Mouse (Mus musculus) MEL (cell line): Measurements from ENCODE around the gene Tmem132c. TPM values are rescaled to one million over a fixed set of nuclear protein-coding genes. Genes with fewer than 3 reads are reported as not detected.

Source experiments
- DNase-seq: peaks from one replicate; pipeline ENCODE4 v3.0.0; 2011; ENCODE audit warnings: low read depth, low spot score
- H3K27ac ChIP-seq: 2 replicates; pipeline ENCODE4 v1.5.1; 2012; ENCODE audit warnings: low read depth, mild to moderate bottlenecking, control low read depth, low read length, moderate library complexity; ENCODE audit not compliant: control insufficient read depth
- H3K27me3 ChIP-seq, 2 experiments: fragments of 150-350 bp in 1 of 2; sonication (generic) in 1 of 2; 2 replicates each; pipeline ENCODE4 v1.6.1; 2012; ENCODE audit warnings: low read length in 2 of 2, mild to moderate bottlenecking in 2 of 2, improper control_type of control experiment in 1 of 2, moderate library complexity in 1 of 2; ENCODE audit not compliant: insufficient read depth in 2 of 2, control insufficient read depth in 1 of 2
- H3K36me3 ChIP-seq, 2 experiments: 2 replicates each; pipeline ENCODE4 v1.6.1; 2012 to 2014; ENCODE audit warnings: low read length in 2 of 2, improper control_type of control experiment in 1 of 2, inconsistent platforms in 1 of 2, mild to moderate bottlenecking in 1 of 2; ENCODE audit not compliant: insufficient read depth in 2 of 2, control insufficient read depth in 1 of 2
- H3K4me1 ChIP-seq, 2 experiments: fragments of 150-350 bp in 1 of 2; sonication (generic) in 1 of 2; 2 replicates each; pipeline ENCODE4 v1.6.1; 2012; ENCODE audit warnings: low read length in 2 of 2, improper control_type of control experiment in 1 of 2, mild to moderate bottlenecking in 1 of 2; ENCODE audit not compliant: insufficient read depth in 2 of 2, control insufficient read depth in 1 of 2
- H3K4me3 ChIP-seq, 2 experiments: fragments of 150-350 bp in 1 of 2; sonication (generic) in 1 of 2; 2 replicates each; pipeline ENCODE4 v1.5.1; 2012; ENCODE audit warnings: low read depth in 2 of 2, low read length in 2 of 2, mild to moderate bottlenecking in 2 of 2, moderate library complexity in 2 of 2, control low read depth in 1 of 2, improper control_type of control experiment in 1 of 2; ENCODE audit not compliant: control insufficient read depth in 1 of 2, insufficient read depth in 1 of 2
- H3K79me2 ChIP-seq: 2 replicates; pipeline ENCODE4 v1.6.1; 2012; ENCODE audit warnings: mild to moderate bottlenecking, low read length, moderate library complexity; ENCODE audit not compliant: control insufficient read depth, poor library complexity, insufficient read depth
- H3K9ac ChIP-seq: 2 replicates; pipeline ENCODE4 v1.6.1; 2012; ENCODE audit warnings: low read depth, mild to moderate bottlenecking, control low read depth, low read length, moderate library complexity; ENCODE audit not compliant: control insufficient read depth, poor library complexity, severe bottlenecking
- H3K9me3 ChIP-seq: fragments of 150-350 bp; sonication (generic); replicated peaks from 2 replicates; pipeline ENCODE4 v1.6.1; 2012; ENCODE audit warnings: mild to moderate bottlenecking, low read length, improper control_type of control experiment, moderate library complexity; ENCODE audit not compliant: insufficient read depth
- ELF1 ChIP-seq: IDR thresholded peaks from 2 replicates; pipeline ENCODE4 v1.6.1; 2014; ENCODE audit warnings: low read depth, mild to moderate bottlenecking, inconsistent platforms, low read length, improper control_type of control experiment, moderate library complexity
- ETS1 ChIP-seq: IDR thresholded peaks from 2 replicates; pipeline ENCODE4 v1.6.1; 2012; ENCODE audit warnings: low read depth, mild to moderate bottlenecking, inconsistent platforms, low read length, improper control_type of control experiment, moderate library complexity
- GABPA ChIP-seq: IDR thresholded peaks from 2 replicates; pipeline ENCODE4 v1.6.1; 2012; ENCODE audit warnings: low read depth, mild to moderate bottlenecking, inconsistent platforms, low read length, improper control_type of control experiment, moderate library complexity
- GATA1 ChIP-seq: IDR thresholded peaks from 2 replicates; pipeline ENCODE4 v1.6.1; 2011; ENCODE audit warnings: low read depth, low read length, improper control_type of control experiment
- HCFC1 ChIP-seq: IDR thresholded peaks from 2 replicates; pipeline ENCODE4 v1.6.1; 2012; ENCODE audit warnings: low read depth, mild to moderate bottlenecking, inconsistent platforms, low read length, improper control_type of control experiment, moderate library complexity
- JUND ChIP-seq: IDR thresholded peaks from 2 replicates; pipeline ENCODE4 v1.6.1; 2011; ENCODE audit warnings: low read depth, mild to moderate bottlenecking, improper control_type of control experiment, low read length
- KAT2A ChIP-seq: conservative IDR thresholded peaks from 2 replicates; pipeline ENCODE4 v1.6.1; 2012; ENCODE audit warnings: low read depth, low read length, improper control_type of control experiment, inconsistent platforms
- MAFK ChIP-seq: IDR thresholded peaks from 2 replicates; pipeline ENCODE4 v1.6.1; 2011; ENCODE audit warnings: low read depth, mild to moderate bottlenecking, low read length, improper control_type of control experiment, borderline replicate concordance
- MAZ ChIP-seq: IDR thresholded peaks from 2 replicates; pipeline ENCODE4 v1.6.1; 2012; ENCODE audit warnings: low read depth, mild to moderate bottlenecking, inconsistent platforms, low read length, improper control_type of control experiment
- MYC ChIP-seq: IDR thresholded peaks from 2 replicates; pipeline ENCODE4 v1.6.1; 2011; ENCODE audit warnings: low read depth, mild to moderate bottlenecking, low read length, improper control_type of control experiment, moderate library complexity
- POLR2A ChIP-seq, 2 experiments: IDR thresholded peaks; 2 replicates each; pipeline ENCODE4 v1.6.1; 2011 to 2012; ENCODE audit warnings: low read length in 2 of 2, mild to moderate bottlenecking in 2 of 2, control low read depth in 1 of 2, improper control_type of control experiment in 1 of 2, low read depth in 1 of 2, moderate library complexity in 1 of 2; ENCODE audit not compliant: control insufficient read depth in 1 of 2, insufficient read depth in 1 of 2, poor library complexity in 1 of 2
- POLR2AphosphoS2 ChIP-seq: IDR thresholded peaks from 2 replicates; pipeline ENCODE4 v1.6.1; 2011; ENCODE audit warnings: low read length, improper control_type of control experiment
- POLR2AphosphoS5 ChIP-seq: IDR thresholded peaks from 2 replicates; pipeline ENCODE4 v1.6.1; 2012; ENCODE audit warnings: low read depth, borderline replicate concordance, mild to moderate bottlenecking, inconsistent platforms, low read length, moderate library complexity, mixed read lengths
- RCOR1 ChIP-seq: IDR thresholded peaks from 2 replicates; pipeline ENCODE4 v1.6.1; 2012; ENCODE audit warnings: low read depth, mild to moderate bottlenecking, inconsistent platforms, low read length, improper control_type of control experiment
- SIN3A ChIP-seq: IDR thresholded peaks from 2 replicates; pipeline ENCODE4 v1.6.1; 2012; ENCODE audit warnings: low read length, improper control_type of control experiment, inconsistent platforms
- TAL1 ChIP-seq: IDR thresholded peaks from 2 replicates; pipeline ENCODE4 v1.6.1; 2012; ENCODE audit warnings: mild to moderate bottlenecking, inconsistent platforms, low read length, moderate library complexity, mixed read lengths
- TBP ChIP-seq: IDR thresholded peaks from 2 replicates; pipeline ENCODE4 v1.8.0; 2011; ENCODE audit warnings: low read depth, low read length, improper control_type of control experiment
- UBTF ChIP-seq: IDR thresholded peaks from 2 replicates; pipeline ENCODE4 v1.6.1; 2012; ENCODE audit warnings: low read depth, mild to moderate bottlenecking, inconsistent platforms, low read length, improper control_type of control experiment, moderate library complexity, borderline replicate concordance; ENCODE audit not compliant: insufficient read depth
- USF2 ChIP-seq, 2 experiments: IDR thresholded peaks; 2 replicates each; pipeline ENCODE4 v1.6.1; 2011 to 2012; ENCODE audit warnings: improper control_type of control experiment in 2 of 2, low read length in 2 of 2, borderline replicate concordance in 1 of 2, inconsistent platforms in 1 of 2, low read depth in 1 of 2, mild to moderate bottlenecking in 1 of 2; ENCODE audit not compliant: insufficient read depth in 1 of 2
- ZC3H11A ChIP-seq: IDR thresholded peaks from 2 replicates; pipeline ENCODE4 v1.6.1; 2012; ENCODE audit warnings: low read depth, mild to moderate bottlenecking, inconsistent platforms, low read length, improper control_type of control experiment
- ZMIZ1 ChIP-seq: IDR thresholded peaks from 2 replicates; pipeline ENCODE4 v1.6.1; 2012; ENCODE audit warnings: low read depth, mild to moderate bottlenecking, inconsistent platforms, low read length, improper control_type of control experiment, moderate library complexity
- ZNF384 ChIP-seq: IDR thresholded peaks from 2 replicates; pipeline ENCODE4 v1.6.1; 2012; ENCODE audit warnings: low read depth, mild to moderate bottlenecking, inconsistent platforms, low read length, improper control_type of control experiment
- polyA plus RNA-seq, 2 experiments: library from polyadenylated mRNA; stranded (reverse) in 1 of 2; unstranded in 1 of 2; fragments of >175 nt in 1 of 2; fragments of >200 nt in 1 of 2; gene quantifications; 2 replicates each; pipeline versions ENCODE4 v1.2.1 to v1.2.4; 2012; ENCODE audit warnings: low replicate concordance in 2 of 2, low read depth in 1 of 2; ENCODE audit not compliant: insufficient read length in 2 of 2, insufficient read depth in 1 of 2, missing spikeins in 1 of 2
- total RNA-seq: library from RNA; depleted of rRNA; stranded (reverse); fragments of 300-350 nt; gene quantifications from 2 replicates; pipeline ENCODE4 v1.2.3, GENCODE M21; 2012

Tmem132c gene
- total and polyA plus RNA-seq, 3 experiments: not detected

DNA sequence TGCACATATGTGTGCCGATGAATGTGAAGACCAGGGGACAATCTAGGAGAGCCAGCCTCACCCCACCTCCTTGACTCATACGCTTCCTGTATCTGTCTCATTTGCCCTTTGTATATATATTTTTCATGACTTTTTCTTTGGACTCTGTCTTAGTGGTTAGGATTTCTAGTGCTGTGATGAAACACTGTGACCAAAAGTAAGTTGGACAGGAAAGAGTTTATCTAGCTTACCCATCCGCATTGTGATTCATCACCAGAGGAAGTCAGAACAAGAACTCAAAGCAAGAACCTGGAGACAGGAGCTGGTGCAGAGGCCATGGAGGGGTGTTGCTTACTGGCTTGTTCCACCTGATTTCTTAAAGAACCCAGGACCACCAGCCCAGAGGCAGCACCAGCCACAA is 250.1 kb downstream of the Tmem132c start:
- Histone ChIP-seq H3K27me3 (no peaks in the 10 kb centered on the region), H3K79me2 (no peaks in the 10 kb centered on the region), H3K4me3 (no peak overlapping the region), H3K36me3 (no peaks in the 10 kb centered on the region), H3K4me1 (no peaks in the 10 kb centered on the region), H3K9me3 (no peaks in the 10 kb centered on the region), H3K27ac (no peak overlapping the region), H3K9ac (no peak overlapping the region)
- TF ChIP-seq GABPA (no peak), POLR2A (IDR thresholded peaks at IDR 0.05; ENCODE audit: control insufficient read depth in 1 of 2, insufficient read depth in 1 of 2, low read depth in 1 of 2, low read length in 2 of 2, poor library complexity in 1 of 2) (no peak), POLR2AphosphoS5 (no peak), HCFC1 (no peak), SIN3A (no peak), USF2 (IDR thresholded peaks at IDR 0.05; ENCODE audit: borderline replicate concordance in 1 of 2, insufficient read depth in 1 of 2, low read depth in 1 of 2, low read length in 2 of 2) (no peak), ZMIZ1 (no peak), ETS1 (no peak)
- DNase-seq: no peak

DNA sequence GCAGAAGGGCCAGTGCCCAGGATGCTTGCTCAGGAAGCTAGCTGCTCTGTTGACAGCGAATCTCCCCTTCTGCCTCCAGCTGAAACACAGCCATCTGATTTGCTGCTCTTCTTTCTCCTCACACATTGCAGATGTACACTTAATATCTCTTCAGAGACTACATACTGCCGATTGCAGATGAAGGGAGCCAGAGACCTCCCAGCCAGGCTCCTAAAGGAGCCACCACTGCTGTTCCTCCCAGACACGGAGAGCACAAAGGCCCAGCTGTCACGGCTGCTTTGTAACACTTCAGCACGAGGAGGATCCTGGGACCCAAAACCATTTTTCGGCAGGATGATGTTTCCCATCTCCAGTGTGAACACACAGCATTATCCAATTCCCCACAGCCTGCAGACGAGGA is 255.3 kb downstream of the Tmem132c start:
- Histone ChIP-seq H3K4me3 (no peak overlapping the region), H3K27me3 (no peaks in the 10 kb centered on the region), H3K36me3 (no peaks in the 10 kb centered on the region), H3K79me2 (no peaks in the 10 kb centered on the region), H3K4me1 (no peaks in the 10 kb centered on the region), H3K9me3 (no peaks in the 10 kb centered on the region), H3K27ac (no peak overlapping the region), H3K9ac (no peak overlapping the region)
- TF ChIP-seq GATA1: no peak
- TF ChIP-seq ELF1: no peak
- TF ChIP-seq MAZ: no peak
- no peak for TF ChIP-seq MYC
- TF ChIP-seq USF2 (IDR thresholded peaks at IDR 0.05; ENCODE audit: borderline replicate concordance in 1 of 2, insufficient read depth in 1 of 2, low read depth in 1 of 2, low read length in 2 of 2): no peak
- no peak for TF ChIP-seq POLR2AphosphoS5
- no peak for TF ChIP-seq UBTF
- no peak for TF ChIP-seq ZC3H11A
- no peak for TF ChIP-seq GABPA
- no peak for TF ChIP-seq RCOR1
- no peak for TF ChIP-seq ZNF384
- TF ChIP-seq MAFK: no peak
- TF ChIP-seq POLR2AphosphoS2: no peak
- no peak for TF ChIP-seq TBP
- TF ChIP-seq TAL1: no peak
- no peak for TF ChIP-seq KAT2A
- TF ChIP-seq JUND: no peak
- DNase-seq: no peak
